Mouse (Mus musculus) frontal cortex, adult 2 months (tissue): ENCODE measurements at regions not wholly inside any gene's neighbourhood (a gene's known extent, or its start where the extent isn't known, plus 50 kb on each side); places are given as distances from the start of the nearest gene placed in this dataset.

Experiments used
- DNase-seq, 2 experiments: peaks; one replicate each; pipeline ENCODE4 v3.0.0; 2022; ENCODE audit warnings: low spot score in 1 of 2; ENCODE audit errors: extremely low spot score in 1 of 2

DNA sequence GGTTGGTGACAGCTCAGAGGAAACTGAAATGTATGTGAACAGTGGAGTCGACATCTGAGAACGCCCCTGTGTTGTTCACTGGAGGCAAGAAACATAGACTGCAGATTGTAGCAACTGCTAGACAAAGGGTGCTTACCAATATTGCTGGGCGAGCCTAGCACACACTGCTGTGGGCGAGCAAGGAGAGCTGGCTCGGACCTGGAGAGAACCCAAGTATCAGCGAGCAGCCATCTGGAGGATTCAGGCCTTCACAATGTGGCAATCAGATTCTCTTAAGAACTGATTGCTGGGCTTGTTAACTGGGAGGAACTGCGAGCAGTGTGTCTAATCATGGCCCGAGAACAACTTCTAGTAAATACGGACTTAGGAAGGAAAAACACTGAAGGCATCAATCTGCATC lies 128.8 kb upstream of the Nmur2 start:
- peak; percentile 38 to 67 for DNase-seq

DNA sequence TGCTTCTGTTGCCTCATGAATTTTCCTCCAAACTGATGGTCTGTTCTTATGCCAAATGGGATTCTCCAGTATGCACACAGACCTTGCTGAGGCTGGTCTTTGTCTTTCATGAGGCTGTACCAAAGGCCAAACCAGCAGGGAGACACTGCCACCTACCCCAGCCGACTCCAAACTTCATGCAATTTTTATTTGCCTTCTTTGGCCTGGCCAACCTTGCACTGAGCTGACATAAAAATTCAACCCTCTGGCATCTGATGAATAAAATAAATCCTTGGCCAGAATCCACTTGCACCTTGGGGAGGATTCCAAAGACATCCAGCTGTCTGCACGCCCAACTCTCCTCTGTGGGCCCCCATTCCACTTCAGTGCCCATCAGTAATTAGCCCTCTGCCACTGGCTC lies 126.0 kb upstream of the Nmur2 start:
- DNase-seq = no peak

DNA sequence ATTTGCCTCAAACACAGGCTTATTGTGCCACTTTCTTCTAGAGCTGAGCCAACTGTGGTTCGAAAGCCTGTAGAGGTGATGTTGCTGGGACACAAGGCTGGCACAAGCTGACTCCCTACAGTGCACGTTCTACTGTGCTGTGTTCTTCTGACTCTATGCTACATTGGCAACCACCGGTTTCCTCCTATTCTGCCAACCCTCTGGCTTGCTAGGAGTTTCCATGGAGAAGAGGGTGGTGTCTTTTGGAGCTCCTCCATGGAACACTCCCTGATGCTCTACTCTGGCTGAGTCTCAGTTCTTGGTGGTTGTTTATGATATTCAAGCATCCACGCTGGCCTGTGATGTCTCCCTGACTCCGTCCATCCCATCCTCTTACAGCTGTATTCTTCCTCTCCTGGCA lies 124.9 kb upstream of the Nmur2 start:
- peak in 1 of 2 experiments; percentile 38 for DNase-seq

DNA sequence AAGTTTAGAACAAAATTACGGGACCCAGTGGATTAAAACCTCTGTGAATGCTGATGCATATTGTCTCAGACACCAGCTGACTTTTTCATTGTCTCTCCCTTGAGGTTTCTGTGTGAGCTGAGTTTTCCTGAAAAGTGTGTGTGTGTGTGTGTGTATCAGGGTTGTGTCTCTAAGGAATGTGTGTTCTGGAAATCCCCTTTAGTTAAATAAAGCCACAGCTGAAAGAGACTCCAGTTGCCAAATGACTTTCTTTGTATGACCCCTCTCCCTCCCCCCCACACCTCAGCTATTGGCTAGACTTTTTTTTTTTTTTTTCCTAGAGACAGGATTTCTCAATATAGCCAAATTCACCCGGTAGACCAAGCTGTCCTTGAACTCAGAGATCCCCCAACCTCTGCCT lies 119.5 kb upstream of the Nmur2 start:
- no peak for DNase-seq

DNA sequence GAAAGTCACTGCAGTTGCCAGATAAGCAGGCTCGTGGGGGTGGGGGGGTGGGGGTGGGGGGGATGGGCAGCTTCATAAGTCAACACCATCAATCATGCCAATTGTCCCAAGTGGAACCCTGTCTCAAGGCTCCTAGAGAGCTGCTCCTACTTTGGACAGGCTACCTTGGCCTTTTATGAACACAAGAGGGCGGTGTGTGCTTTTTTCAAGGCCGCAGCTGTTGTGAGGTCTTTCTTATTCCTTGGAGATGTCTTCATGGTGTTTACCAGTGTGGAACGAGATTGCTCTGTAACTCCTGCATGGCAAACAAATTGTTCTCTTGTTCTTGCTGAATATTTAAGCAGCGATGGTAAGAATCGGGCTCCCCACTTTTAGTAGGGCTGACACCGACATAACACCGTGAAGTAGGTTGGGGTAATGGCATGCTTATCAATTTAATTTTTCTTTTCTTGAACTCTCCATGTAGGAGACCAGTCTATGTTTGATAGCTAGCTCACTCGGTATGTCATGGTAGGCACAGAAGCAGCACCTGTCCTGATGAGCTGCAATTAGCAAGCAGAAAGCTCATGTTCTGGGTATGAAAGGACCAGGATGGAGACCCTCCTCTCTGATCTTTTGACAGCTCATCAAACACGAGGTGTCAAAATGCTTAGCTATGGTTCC lies 118.7 kb upstream of the Nmur2 start:
- peak; percentile 41 to 82 for DNase-seq

DNA sequence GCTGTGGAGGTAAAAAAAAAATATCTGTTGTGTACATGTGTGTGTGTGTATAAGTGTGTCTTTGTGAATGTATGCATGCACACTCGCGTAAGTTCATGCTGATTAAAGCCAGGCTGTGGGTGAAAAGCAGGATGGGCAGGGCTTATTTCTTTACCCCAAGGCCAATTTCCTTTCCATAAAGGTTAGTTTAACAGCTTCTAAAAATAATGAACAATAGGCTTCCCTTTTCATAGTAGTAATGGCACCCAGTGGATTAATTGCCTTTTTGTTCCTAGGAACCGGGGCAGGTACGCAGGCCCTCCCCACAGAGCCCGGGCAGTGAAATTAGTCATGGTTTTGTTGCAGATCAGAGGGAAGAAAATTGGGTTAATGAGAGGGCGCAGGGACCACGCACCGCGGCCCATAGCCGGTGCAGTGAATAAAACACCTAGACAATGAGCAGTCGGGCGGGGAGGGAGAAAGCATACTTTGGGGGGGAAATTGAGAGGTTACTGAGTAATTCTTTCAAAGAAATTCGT lies 110.1 kb upstream of the Nmur2 start:
- no peak for DNase-seq

DNA sequence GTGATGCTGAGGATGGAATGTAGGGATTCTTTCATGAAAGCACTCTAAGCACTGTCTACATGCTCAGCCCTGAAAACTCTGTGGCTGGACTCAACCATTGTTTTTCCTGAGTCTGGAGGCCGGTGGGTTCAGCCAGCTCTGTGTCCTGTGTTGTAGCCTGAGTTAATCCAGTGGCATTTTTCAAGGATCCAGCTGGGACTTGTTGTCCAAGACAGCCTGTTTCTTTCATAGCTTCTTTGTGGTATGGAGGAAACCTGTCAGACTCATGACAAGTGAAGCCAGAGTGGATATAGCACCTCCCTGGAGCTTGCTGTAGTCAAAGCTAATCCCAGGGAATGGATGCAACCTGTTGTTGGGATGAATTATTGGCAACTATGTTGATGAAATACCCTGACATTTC lies 108.9 kb upstream of the Nmur2 start:
- DNase-seq = no peak

DNA sequence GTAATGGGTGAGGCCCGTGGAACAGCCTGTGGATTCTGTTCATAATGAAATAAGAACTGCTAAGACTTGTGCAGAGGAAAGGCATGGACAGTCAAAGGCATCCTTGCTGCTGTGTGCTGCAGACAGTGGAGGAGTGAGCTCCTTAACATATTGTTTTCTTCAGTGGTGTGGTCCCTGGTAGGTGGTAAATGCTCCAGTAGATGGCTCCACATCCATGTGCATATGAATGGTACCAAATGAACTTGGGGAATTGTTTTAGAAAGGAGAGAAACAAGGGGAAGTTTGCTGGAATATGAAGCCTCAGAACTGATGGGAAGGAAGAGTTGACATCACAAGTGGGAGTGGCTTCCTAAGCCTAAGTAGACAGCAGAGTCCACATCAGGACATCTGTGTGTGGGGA lies 108.1 kb upstream of the Nmur2 start:
- DNase-seq = peak in 1 of 2 experiments; percentile 57

DNA sequence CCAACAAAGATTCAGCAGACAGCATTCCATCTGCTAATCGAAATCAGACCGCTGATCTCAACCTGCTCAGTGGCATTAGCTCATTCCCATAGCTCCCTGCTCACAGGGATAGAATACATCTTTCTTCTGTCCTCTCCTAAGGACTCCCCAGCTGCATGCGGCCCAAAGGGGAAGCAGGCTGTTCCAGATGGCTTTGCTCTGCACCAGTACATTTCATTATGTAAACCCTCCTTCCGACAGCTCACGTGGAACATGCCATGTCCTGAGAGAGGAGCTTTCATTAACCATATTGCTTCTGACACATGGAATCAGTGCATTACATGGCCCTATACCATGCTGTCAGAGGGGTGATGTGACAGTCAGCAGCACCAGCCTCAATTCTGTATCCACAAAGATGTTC lies 105.9 kb upstream of the Nmur2 start:
- DNase-seq = no peak

DNA sequence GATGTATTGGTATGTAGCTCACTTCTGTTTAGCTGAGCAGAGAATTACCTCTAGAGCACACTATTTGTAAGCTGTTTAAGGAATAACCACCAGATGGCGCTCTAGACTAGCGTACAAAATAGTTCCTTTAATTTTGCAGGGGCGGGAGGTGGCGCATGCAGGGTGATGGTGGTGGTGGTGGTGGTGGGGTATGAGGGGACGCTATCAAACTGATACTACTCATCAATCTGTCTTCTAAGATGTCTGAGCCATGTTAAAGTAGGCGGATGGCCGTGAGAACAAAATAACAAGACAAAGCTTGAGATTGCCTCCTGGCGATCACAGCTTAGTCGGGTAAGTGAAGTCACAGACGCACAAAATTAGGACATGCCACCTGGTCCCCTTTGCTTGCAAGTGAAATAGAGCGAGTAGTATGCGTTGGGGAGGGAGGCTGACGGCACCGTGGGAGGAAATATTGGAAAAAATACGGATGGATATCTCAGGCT lies 90.6 kb upstream of the Nmur2 start:
- peak; percentile 20 to 89 for DNase-seq

DNA sequence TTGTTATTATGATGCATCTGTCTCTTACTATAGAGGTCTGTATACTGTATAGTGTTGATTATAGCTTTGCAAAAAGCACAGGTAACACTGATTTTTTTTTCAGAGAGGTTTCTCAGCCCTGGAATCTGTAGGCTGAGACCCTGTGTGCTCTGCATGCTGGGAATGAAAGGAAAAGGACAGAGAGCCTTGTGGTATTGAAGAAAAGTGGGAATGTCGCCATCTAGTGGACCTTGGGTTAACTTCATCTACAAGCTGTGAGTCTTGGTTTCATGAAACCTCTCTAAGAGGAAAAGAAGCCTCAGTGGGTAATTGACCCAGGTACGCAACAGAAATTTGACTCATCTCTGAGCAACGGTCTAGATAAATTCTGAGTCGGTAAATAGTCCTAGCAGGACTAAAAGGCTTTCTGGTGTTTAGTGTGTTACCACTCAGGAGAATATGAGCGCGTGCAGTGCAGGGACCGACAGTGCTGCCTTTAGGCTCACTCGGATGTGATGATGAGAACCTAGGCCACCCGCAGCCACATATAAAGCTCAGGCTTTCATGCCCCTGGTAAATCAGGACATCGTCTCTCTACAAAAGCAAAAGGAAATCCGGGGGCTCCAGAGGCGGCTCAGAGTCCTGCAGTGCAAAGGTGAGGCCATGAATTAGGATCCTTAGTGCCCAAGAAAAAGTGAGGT lies 75.9 kb upstream of the Nmur2 start:
- peak; percentile 11 to 86 for DNase-seq

DNA sequence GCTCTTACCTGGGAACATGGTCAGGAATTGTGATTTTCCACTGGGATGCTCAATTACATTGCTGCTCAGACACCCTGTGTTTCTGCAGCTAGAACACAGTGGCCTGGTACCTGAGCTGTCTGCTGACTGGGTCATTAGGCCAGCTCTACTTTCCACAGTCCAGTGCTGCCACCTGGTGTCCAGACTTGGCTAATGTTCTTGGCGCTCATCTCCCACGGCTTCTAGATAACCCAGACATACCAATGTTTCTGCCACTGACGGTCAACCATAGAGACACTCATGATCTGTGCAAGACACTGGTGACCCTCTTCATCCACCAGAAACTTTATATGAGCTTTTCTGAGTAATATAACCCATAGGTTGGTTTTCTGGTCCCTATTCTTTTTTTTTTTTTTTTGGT lies 67.1 kb upstream of the Nmur2 start:
- peak; percentile 41 to 90 for DNase-seq

DNA sequence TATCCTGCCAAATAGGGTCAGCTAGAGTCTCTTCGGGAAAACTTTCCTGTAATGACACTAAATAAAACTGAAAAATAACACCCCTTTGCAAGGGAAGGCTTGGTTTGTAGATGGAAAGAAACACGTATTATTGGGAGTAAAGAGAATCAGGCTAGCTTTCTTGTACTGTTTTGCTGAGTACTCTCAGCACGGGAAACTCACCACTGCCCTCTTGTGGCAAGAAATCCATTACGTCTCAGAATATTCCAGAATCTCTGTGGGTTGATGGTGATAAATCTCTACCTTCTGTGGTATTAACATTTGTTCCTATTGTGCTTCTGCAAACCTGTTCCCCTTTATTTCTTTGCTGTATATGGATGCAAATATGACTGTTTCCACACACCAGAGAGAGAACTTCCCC lies 64.8 kb upstream of the Nmur2 start:
- DNase-seq = peak; percentile 23 to 91

DNA sequence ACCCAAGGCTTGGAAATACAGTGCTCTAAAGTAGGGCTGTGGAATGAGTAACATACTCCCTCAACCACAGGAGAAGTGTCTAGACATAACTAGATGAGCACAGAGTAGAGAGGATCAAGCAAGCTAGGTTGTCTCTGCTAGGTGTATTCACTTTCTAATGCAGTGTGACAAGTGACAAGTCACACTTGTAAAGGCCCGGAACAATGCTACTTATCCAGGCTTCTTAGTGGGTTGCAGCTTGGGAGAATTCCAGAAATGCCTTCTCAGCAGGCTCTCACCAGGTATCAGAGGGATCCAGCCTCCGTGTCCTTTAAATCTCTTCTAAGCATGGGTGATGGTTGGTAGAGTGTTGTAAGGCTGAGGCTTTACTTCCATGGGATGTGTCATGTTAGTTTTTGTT lies 52.1 kb upstream of the Nmur2 start:
- no peak for DNase-seq
